Mouse (Mus musculus): ENCODE data around the gene P2ry13.

Gene P2ry13

DNA sequence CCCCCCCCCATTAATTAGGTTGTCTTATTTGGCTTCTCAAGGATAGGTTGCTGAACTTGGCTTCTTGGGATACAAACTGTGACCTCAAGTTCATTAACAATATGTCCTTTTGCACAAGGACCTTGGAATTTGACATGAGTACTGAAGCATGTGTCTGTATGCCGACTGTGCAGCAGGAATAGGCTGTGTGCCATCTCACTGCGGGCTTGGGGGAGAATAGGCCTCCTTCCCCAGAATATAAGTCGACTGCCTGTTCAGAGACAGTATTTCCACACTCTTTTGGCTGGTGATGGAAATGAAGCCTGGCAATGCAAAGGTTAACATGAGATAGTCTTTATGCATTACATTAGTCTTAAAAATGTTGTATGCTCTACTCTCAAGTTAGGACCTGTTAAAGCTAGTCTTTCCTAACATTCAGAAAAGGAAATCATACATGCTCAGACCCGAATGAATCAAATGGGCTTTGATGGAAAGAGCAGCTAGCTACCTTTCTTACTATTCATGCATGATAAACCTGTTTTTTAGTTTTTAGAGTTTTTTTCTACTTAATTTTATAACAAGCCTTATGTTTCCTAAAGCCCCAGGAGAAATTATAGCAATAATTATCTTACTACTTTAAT, 13.2 kb downstream of the P2ry13 start:
- DNase-seq (ENCODE audit: low spot score): no peak

DNA sequence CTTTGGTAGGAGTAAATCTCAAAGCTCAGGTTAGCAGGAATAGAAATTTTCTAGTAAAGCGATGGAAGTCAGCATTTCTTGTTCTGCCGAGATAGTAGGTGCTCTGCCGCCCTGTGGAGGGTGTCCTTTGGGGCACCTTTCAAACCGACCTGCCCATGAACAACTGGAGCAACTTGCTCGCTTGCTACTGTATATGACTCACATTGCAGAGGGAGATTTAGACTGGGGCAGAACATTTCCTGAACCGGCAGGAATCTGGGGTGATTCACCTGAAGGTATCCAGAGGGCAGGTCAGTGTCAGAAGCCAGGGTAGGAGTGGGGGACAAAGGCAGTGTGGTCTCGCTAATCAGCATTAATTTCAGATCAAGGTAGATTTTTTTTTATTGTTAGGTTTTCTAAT, 15.7 kb downstream of the P2ry13 start, which contains the start of gene Gpr87:
Gene Gpr87, minus strand, starts transcription at position 167 of the 400 bp plus-strand sequence.
- no peak for DNase-seq (ENCODE audit: low spot score)

DNA sequence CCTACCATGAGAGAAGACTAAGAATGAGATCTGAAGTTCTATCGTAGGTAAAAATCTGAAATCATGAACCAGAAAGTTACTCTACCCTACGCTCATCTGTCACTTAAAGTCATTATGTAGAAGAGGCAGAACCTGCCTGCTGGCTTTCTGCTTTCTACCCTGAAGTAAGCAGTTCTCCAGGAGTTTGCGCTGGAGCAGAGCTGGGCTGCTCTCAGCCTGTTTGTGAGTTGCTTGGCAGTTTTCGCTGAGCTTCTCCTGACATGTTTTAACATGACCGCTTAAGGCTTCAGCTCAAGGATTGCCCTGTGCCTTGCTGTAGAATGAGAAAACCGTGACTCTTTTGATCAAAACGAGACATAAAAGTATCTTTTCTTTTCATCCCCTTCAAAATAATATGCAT, 16.6 kb downstream of the P2ry13 start:
- DNase-seq (ENCODE audit: low spot score): no peak

DNA sequence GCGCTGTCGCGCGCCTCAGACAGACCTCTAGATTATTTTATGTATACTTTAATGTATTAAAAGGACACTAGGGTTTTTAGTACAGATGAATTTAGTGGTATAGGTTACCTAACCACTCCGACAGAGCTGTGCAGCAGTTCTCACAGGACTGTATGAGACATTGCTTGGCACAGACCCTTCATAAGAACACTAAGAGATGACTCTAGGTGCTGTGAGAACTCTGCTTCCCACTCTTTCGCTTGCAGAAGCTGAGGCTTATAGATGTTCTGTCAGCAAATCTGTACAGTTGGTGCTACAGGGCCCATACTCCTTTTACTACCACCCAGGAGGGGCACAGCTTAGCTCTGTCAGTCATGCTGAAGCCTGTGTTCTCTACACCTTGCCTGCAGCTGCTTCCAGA, 19.0 kb downstream of the P2ry13 start:
- DNase-seq (ENCODE audit: low spot score): no peak

DNA sequence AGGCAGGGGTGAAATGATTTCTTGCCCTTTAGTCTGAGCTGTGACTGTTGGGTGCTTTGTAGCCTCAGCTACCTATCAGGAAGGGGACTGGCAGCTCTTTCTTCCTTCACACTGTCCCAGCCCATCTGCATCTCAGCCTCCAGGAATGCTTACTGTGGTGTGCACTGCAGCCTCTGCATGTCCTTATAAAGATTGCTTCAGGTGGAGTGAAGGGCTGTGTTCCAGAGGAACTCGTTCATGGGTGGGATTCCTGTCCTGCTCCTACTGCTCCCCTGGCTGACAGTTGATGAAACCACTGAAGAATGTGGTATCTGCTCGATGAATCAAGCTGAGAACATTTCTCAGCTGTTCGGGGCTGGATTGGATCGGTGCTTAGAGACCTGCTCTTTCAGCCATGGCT, 23.3 kb downstream of the P2ry13 start:
- no peak for DNase-seq (ENCODE audit: low spot score)

DNA sequence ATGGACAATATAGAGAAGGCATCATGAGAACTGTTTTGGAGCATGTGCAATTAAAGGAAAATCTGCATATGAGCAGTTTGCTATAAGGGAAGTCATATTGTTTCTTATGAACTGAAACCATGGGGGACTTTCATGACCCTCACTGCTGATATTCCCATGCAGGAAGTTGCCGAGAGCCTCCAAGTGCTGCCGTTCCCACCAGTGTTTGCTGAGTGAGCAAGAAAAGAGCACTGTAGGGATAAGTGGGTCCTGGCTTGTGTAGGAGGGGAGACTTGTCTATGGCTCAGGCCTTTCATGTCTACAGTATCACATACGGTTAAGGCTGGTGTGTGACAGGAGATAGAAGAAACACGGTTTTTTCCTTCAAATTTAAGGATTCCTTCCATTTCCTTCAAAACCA, 25.0 kb downstream of the P2ry13 start:
- DNase-seq (ENCODE audit: low spot score): no peak

DNA sequence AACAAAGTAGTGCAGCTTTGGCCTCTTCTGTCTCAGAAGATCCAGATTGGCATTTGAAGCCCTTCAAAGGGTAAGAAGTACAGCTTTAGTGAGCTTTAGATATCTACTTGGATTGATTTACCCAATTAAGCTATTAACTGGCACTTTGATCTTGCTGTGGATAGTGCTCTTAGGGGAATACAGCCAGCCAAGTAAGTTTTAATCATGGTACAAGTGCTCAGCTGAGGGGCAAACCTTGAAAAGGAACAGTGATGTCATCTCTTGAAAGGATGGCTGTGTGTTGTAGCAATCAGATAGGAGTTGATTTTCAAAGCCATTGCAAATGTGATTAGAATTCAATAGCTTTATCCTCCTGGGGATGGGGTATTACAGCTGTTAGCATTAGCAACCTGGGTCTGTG, 28.6 kb downstream of the P2ry13 start:
- no peak for DNase-seq (ENCODE audit: low spot score)

GRCm38 (mm10) chr3:59181134-59181533, 29.5 kb downstream of the P2ry13 start:
- no peak for DNase-seq (ENCODE audit: low spot score)

DNA sequence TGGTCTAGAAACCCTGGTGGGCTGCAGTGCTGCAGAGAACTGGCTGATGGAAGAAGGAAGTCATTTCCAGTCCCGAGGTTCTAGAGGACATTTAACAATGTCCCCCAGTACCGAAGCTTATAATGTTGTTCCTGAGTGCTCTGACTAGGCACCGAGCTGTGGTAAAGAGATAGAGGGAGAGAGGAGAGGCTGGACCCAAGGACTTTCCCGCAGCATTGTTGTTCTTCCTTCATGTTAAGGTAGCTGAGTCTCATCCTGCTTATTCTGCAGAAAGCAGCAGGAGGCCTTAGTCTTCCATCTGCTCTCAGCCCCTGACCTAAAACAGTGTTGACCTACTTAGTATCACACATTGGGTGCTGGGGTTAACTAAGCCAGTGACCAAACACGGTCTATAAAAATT, 33.8 kb downstream of the P2ry13 start:
- no peak for DNase-seq (ENCODE audit: low spot score)

DNA sequence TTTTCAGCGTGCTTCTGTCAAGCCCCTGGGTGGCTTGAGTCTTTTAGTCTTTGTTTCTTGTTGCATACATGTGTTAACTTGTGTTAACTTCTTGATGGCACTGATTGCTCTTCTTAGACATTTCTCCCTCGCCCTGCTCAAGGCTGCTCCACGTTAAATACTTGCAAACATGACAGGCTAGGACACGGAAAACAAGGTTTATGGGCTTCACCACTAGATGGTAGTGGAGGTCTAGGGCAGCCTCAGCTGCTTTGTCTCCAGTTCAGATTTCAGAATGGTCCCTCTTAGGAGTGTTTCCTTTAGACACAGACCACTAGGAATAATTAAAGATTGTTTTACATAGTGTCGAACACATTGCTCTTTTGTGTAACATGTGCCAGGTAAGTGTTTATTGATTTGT, 35.4 kb downstream of the P2ry13 start:
- peak; percentile 48 for DNase-seq (ENCODE audit: low spot score)

GRCm38 (mm10) chr3:59174426-59175154, 36.1 kb downstream of the P2ry13 start:
- DNase-seq (ENCODE audit: low spot score): no peak

DNA sequence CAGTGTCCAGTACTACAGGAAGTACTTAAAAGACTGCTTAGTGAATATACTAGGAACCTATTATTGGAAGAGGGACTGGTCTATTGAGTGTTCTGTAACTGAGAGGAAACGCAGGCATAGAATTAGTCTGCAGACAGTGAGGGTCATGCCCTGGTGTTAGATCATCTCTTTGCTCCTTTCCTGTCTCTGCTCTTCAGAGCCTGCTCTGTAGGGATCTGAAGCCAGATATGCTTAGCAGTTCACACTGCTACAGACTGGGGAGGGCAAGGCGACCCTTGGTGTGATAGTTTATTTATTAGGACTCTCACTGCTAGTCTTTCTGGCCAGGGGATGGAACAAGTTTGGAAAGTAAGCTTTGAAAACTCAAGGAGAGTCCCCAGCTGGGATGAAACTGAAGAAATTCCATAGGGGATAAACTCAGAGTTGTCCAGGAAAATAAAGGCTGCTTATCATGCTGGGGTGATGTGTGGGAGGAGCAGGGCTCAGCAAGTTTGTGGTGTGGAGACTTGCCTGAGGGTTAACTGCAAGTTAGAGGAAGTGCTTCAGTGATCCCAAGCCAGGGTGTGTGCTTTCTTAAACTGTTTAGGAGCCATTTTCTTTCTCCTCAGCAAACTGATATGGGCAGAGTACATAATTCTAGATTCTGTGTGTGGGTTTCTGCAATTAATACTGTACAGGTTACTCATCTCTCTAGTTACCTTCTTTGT, 40.6 kb downstream of the P2ry13 start:
- DNase-seq (ENCODE audit: low spot score): no peak

DNA sequence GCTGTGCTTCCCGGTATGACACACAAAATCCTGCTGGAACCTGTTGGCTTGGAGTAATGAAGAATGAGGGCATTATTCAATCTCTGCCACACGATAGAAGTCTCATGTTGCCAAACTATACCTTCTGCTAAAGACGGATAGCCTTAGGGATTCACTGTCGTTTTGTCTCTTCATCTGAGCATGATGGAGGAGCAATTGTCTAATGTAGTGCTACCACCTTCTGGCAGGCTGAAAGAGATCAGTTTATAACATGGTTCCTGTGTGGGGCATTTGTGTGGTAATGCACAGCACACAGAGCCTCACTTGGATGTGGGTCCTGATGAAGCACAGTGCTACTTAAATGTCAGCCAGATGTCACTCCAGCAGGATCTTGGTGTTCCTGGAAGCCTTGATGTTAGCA, 41.5 kb downstream of the P2ry13 start:
- no peak for DNase-seq (ENCODE audit: low spot score)

DNA sequence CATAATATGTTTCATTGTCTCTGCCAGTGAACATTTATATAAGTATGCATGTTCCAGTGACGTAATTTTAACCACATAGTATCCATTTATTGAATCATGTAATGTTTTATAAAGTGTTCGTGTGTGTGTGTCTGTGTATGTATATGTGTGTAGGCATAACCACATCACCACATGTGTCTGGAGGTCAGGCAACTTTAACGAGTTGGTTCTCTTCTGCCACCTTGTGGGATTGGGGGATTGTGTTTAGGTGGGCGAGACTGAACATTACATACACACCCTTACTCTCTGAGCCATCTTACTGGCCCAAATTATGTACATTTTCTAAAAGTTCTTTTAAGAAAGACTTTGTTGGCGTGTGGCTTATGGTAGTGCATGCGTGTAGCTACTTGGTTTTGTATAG, 42.2 kb downstream of the P2ry13 start:
- DNase-seq (ENCODE audit: low spot score): no peak

- no peak for DNase-seq (ENCODE audit: low spot score)
Observed at GRCm38 (mm10) chr3:59167417-59168054, 43.1 kb downstream of the P2ry13 start.

DNA sequence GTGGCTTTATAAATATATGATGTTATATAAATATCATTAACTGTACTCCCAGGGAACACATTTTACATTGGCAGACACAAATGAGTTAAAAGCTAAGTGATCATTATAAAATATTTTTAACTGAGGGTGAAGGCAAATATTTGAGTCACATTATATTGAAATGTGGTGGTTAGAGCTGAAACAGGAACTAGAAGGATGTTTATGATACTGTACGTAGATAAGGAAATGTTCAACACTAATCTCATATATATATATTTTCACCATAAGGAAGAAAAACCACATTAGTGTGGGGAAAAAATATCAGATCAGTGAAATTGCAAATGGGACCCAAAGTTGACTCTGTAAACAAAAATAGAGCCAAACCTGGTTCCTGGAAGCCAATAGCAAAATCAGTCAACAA, 50.2 kb downstream of the P2ry13 start:
- no peak for DNase-seq (ENCODE audit: low spot score)
